Mouse (Mus musculus): ENCODE data around the gene Pagr1b. TPM values are rescaled to one million over a fixed set of nuclear protein-coding genes. Genes with fewer than 3 reads are reported as not detected.

Gene Pagr1b
- total and polyA plus RNA-seq, 3 experiments: 0.39 to 4.5 TPM; not detected in 1

DNA sequence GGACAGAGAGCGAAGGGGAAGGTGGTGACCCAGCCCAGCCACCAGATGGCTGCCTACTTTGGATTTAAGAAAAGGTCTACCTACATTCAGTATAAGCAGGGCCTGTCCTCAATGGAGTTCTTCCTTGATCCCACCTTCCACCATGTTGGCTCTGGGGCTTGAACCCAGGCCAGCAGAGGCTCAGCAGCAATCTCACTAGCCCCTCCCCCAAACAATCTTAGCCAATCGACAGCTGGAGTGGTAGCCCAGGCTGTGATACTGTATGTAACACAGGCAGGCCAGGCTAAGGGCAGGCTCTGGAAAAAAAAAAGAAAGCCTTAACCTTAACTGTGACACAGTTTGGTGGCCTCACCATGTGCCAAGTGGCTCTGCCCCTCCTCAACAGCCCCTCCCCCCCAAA lies 4.6 kb downstream of the Pagr1b start:
- H3K27me3 ChIP-seq (ENCODE audit: control insufficient read depth in 1 of 2, insufficient read depth in 2 of 2, low read length in 2 of 2): no peaks in the 10 kb centered on the region
- peak; percentile 41 for DNase-seq (ENCODE audit: low read depth, low spot score)
- no peak overlapping the region for H3K4me3 ChIP-seq (ENCODE audit: control insufficient read depth in 1 of 2, insufficient read depth in 1 of 2, low read depth in 2 of 2, low read length in 2 of 2)
- no peak overlapping the region for H3K27ac ChIP-seq (ENCODE audit: control insufficient read depth, low read depth, low read length)
- H3K4me1 ChIP-seq (ENCODE audit: control insufficient read depth in 1 of 2, insufficient read depth in 2 of 2, low read length in 2 of 2): peaks cover 10 to 36% of the 10 kb centered on the region in 2 experiments
- TF ChIP-seq NELFE (IDR thresholded peaks at IDR 0.05; ENCODE audit: low read depth, low read length) (0 out of 2 replicates have a peak, but pooled peaks have one; percentile 25), POLR2A (IDR thresholded peaks at IDR 0.05; ENCODE audit: control insufficient read depth in 1 of 2, insufficient read depth in 1 of 2, low read depth in 1 of 2, low read length in 2 of 2, poor library complexity in 1 of 2) (no peak; a peak in 1 of 4 replicates), TBP (IDR thresholded peaks at IDR 0.05; ENCODE audit: low read depth, low read length) (no peak), SMC3 (IDR thresholded peaks at IDR 0.05; ENCODE audit: low read depth, low read length) (peak; percentile 25; the same call in 1 of the 2 replicates), CTCF (IDR thresholded peaks at IDR 0.05 in 2 of 3, conservative IDR thresholded peaks at IDR 0.05 in 1 of 3; ENCODE audit: control insufficient read depth in 1 of 3, insufficient read depth in 1 of 3, low read depth in 2 of 3, low read length in 3 of 3, poor library complexity in 1 of 3, severe bottlenecking in 1 of 3) (peak in 1 of 3 experiments; percentile 11; a peak in 1 of 6 replicates), ZMIZ1 (IDR thresholded peaks at IDR 0.05; ENCODE audit: low read depth, low read length) (0 out of 2 replicates have a peak, but pooled peaks have one; percentile 32), GABPA (IDR thresholded peaks at IDR 0.05; ENCODE audit: low read depth, low read length) (no peak)
- H3K79me2 ChIP-seq (ENCODE audit: control insufficient read depth, insufficient read depth, low read length, poor library complexity): peaks cover 32% of the 10 kb centered on the region
- no peaks in the 10 kb centered on the region for H3K9me3 ChIP-seq (replicated peaks; ENCODE audit: insufficient read depth, low read length)
- peaks cover 0 to 29% of the 10 kb centered on the region in 2 experiments; a peak in 2 of 4 replicates for H3K36me3 ChIP-seq (ENCODE audit: control insufficient read depth in 1 of 2, insufficient read depth in 2 of 2, low read length in 2 of 2)
- no peak overlapping the region for H3K9ac ChIP-seq (ENCODE audit: control insufficient read depth, low read depth, low read length, poor library complexity, severe bottlenecking)

DNA sequence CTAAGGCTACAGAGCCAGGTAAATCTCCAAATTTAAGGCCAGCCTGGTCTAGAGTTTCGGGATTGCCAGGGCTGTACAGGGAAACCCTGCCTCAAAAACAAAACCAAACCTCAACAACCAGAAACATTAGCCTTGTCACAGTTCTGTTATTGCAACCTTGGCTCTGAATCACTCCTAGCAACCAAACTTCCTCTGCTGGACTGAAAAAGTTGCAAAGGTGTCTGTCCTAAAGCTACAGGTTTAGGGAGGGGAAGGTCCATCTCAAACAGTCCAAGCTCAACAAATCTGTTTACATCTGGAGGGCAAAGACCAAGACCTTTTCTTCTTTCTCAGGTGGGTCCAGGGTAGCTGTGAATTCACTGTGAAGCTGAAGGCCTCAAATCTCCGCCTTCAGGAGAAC lies 5.2 kb downstream of the Pagr1b start:
- DNase-seq (ENCODE audit: low read depth, low spot score): no peak
- no peaks in the 10 kb centered on the region for H3K27me3 ChIP-seq (ENCODE audit: control insufficient read depth in 1 of 2, insufficient read depth in 2 of 2, low read length in 2 of 2)
- no peak for TF ChIP-seq ELF1 (IDR thresholded peaks at IDR 0.05; ENCODE audit: low read depth, low read length)
- no peak for TF ChIP-seq UBTF (IDR thresholded peaks at IDR 0.05; ENCODE audit: borderline replicate concordance, insufficient read depth, low read depth, low read length)
- TF ChIP-seq TCF12 (IDR thresholded peaks at IDR 0.05; ENCODE audit: low read depth, low read length): no peak
- no peak for TF ChIP-seq TAL1 (IDR thresholded peaks at IDR 0.05; ENCODE audit: low read length)
- H3K27ac ChIP-seq (ENCODE audit: control insufficient read depth, low read depth, low read length): no peak overlapping the region
- no peak overlapping the region for H3K4me3 ChIP-seq (ENCODE audit: control insufficient read depth in 1 of 2, insufficient read depth in 1 of 2, low read depth in 2 of 2, low read length in 2 of 2)
- H3K79me2 ChIP-seq (ENCODE audit: control insufficient read depth, insufficient read depth, low read length, poor library complexity): peaks cover 26% of the 10 kb centered on the region
- peaks cover 10 to 36% of the 10 kb centered on the region in 2 experiments for H3K4me1 ChIP-seq (ENCODE audit: control insufficient read depth in 1 of 2, insufficient read depth in 2 of 2, low read length in 2 of 2)
- H3K36me3 ChIP-seq (ENCODE audit: control insufficient read depth in 1 of 2, insufficient read depth in 2 of 2, low read length in 2 of 2): peaks cover 0 to 29% of the 10 kb centered on the region in 2 experiments; a peak in 2 of 4 replicates
- no peak overlapping the region for H3K9ac ChIP-seq (ENCODE audit: control insufficient read depth, low read depth, low read length, poor library complexity, severe bottlenecking)
- no peaks in the 10 kb centered on the region for H3K9me3 ChIP-seq (replicated peaks; ENCODE audit: insufficient read depth, low read length)

- Histone ChIP-seq H3K79me2 (ENCODE audit: control insufficient read depth, insufficient read depth, low read length, poor library complexity) (peaks cover 17% of the 10 kb centered on the region), H3K27ac (ENCODE audit: control insufficient read depth, low read depth, low read length) (peak overlapping the region; percentile 91), H3K27me3 (ENCODE audit: control insufficient read depth in 1 of 2, insufficient read depth in 2 of 2, low read length in 2 of 2) (no peaks in the 10 kb centered on the region), H3K9me3 (replicated peaks; ENCODE audit: insufficient read depth, low read length) (no peaks in the 10 kb centered on the region), H3K4me1 (ENCODE audit: control insufficient read depth in 1 of 2, insufficient read depth in 2 of 2, low read length in 2 of 2) (peaks cover 10 to 33% of the 10 kb centered on the region in 2 experiments), H3K9ac (ENCODE audit: control insufficient read depth, low read depth, low read length, poor library complexity, severe bottlenecking) (peak overlapping the region; percentile 68), H3K36me3 (ENCODE audit: control insufficient read depth in 1 of 2, insufficient read depth in 2 of 2, low read length in 2 of 2) (peaks cover 0 to 24% of the 10 kb centered on the region in 2 experiments; a peak in 2 of 4 replicates), H3K4me3 (ENCODE audit: control insufficient read depth in 1 of 2, insufficient read depth in 1 of 2, low read depth in 2 of 2, low read length in 2 of 2) (no peak overlapping the region)
- no peak for DNase-seq (ENCODE audit: low read depth, low spot score)
- TF ChIP-seq HCFC1 (IDR thresholded peaks at IDR 0.05; ENCODE audit: low read depth, low read length) (no peak), TBP (IDR thresholded peaks at IDR 0.05; ENCODE audit: low read depth, low read length) (no peak), KAT2A (conservative IDR thresholded peaks at IDR 0.05; ENCODE audit: low read depth, low read length) (no peak), ZKSCAN1 (IDR thresholded peaks at IDR 0.05; ENCODE audit: low read depth, low read length) (no peak), ZMIZ1 (IDR thresholded peaks at IDR 0.05; ENCODE audit: low read depth, low read length) (no peak), RCOR1 (IDR thresholded peaks at IDR 0.05; ENCODE audit: low read depth, low read length) (no peak), SIN3A (IDR thresholded peaks at IDR 0.05; ENCODE audit: low read length) (no peak), MYB (IDR thresholded peaks at IDR 0.05; ENCODE audit: low read depth, low read length) (no peak), SMC3 (IDR thresholded peaks at IDR 0.05; ENCODE audit: low read depth, low read length) (no peak), USF2 (IDR thresholded peaks at IDR 0.05; ENCODE audit: borderline replicate concordance in 1 of 2, insufficient read depth in 1 of 2, low read depth in 1 of 2, low read length in 2 of 2) (no peak), TCF12 (IDR thresholded peaks at IDR 0.05; ENCODE audit: low read depth, low read length) (no peak), ZNF384 (IDR thresholded peaks at IDR 0.05; ENCODE audit: low read depth, low read length) (no peak), MEF2A (IDR thresholded peaks at IDR 0.05; ENCODE audit: extremely low read depth, insufficient replicate concordance, low read depth, low read length, poor library complexity, severe bottlenecking) (no peak), MAFK (IDR thresholded peaks at IDR 0.05; ENCODE audit: borderline replicate concordance, low read depth, low read length) (no peak), POLR2AphosphoS5 (IDR thresholded peaks at IDR 0.05; ENCODE audit: borderline replicate concordance, low read depth, low read length) (no peak), MAX (IDR thresholded peaks at IDR 0.05; ENCODE audit: low read length) (no peak)
Observed at GRCm38 (mm10) chr7:127009307-127010085, 6.8 kb downstream of the Pagr1b start.
